Mouse (Mus musculus) hindbrain, embryonic 11.5 days (tissue): ENCODE measurements at regions not wholly inside any gene's neighbourhood (a gene's known extent, or its start where the extent isn't known, plus 50 kb on each side); places are given as distances from the start of the nearest gene placed in this dataset.

ENCODE experiments used
- ATAC-seq: fragments of 200-750 bp; cut with Nextera tagmentation; 2 replicates; pipeline ENCODE4 v1.8.0; 2017; ENCODE audit warnings: mild to moderate bottlenecking, moderate TSS enrichment, moderate library complexity; ENCODE audit not compliant: low FRiP score
- DNase-seq: peaks from one replicate; pipeline ENCODE4 v3.0.0-alpha.2; 2015; ENCODE audit warnings: low spot score
- H3K27ac ChIP-seq: fragments of 300-500 bp; sonication (generic); 2 replicates; pipeline ENCODE4 v1.5.1; 2014; ENCODE audit warnings: mild to moderate bottlenecking, low read depth, low read length
- H3K27me3 ChIP-seq: fragments of 300-500 bp; sonication (generic); 2 replicates; pipeline ENCODE4 v1.6.1; 2014; ENCODE audit warnings: mild to moderate bottlenecking, low read length, moderate library complexity, mixed read lengths; ENCODE audit not compliant: control insufficient read depth, insufficient read depth
- H3K36me3 ChIP-seq: fragments of 300-500 bp; sonication (generic); 2 replicates; pipeline ENCODE4 v1.6.1; 2014; ENCODE audit warnings: mild to moderate bottlenecking, low read length, moderate library complexity, mixed read lengths; ENCODE audit not compliant: control insufficient read depth, insufficient read depth
- H3K4me1 ChIP-seq: fragments of 300-500 bp; sonication (generic); replicated peaks from 2 replicates; pipeline ENCODE4 v1.6.1; 2014; ENCODE audit warnings: low read length, mixed read lengths; ENCODE audit not compliant: control insufficient read depth, insufficient read depth
- H3K4me2 ChIP-seq: fragments of 300-500 bp; sonication (generic); replicated peaks from 2 replicates; pipeline ENCODE4 v1.6.1; 2014; ENCODE audit warnings: mild to moderate bottlenecking, low read depth, low read length
- H3K4me3 ChIP-seq: fragments of 300-500 bp; sonication (generic); 2 replicates; pipeline ENCODE4 v1.5.1; 2014; ENCODE audit warnings: low read depth, low read length
- H3K9ac ChIP-seq: fragments of 300-500 bp; sonication (generic); 2 replicates; pipeline ENCODE4 v1.6.1; 2014; ENCODE audit warnings: low read depth, low read length
- H3K9me3 ChIP-seq: fragments of 300-500 bp; sonication (generic); 2 replicates; pipeline ENCODE4 v1.6.1; 2016; ENCODE audit warnings: low read length; ENCODE audit not compliant: control insufficient read depth
- WGBS: fragments of 180-500 bp; shearing (Covaris S2); extraction: QIAGEN DNeasy Blood & Tissue Kit; methylation state at CpG from one replicate; pipeline ENCODE4 v1.1.7; 2014; 5-methylcytosine and 5-hydroxymethylcytosine counted together

DNA sequence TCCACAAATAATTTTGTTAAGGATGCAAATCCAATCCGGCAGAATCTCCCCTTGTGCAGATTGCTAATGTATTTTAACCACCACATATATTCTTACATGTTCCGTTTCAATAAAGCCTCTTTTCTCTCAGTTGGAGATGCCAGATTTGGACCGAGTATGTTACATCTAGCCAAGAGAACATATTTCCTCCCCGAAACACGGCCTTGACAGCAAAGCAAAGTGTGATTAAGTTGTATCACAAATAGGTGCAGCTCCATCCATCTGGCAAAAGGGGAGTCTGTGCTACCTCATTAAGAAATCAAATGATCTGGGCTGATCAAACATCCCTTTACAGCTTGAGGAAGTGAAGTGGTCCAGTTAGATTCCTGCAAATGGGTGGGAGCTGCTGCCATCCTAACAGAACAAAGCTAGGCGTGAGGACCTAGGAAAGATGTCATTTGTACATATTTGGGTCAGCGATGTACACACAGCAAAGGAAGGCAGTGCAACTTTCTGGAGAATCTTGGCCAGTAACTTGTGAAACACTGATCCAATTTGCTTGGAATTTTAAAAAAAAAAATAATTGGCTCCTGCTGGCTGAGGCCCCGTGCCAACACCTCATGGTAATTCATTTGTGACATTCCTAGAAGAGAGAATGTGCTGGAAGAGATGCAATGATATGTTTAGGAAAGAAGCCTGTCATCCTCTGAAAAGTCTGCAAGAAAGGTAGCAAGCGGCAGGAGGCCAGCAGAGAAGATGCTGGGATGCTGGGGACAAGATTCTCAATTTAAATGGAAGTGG, 223.8 kb downstream of the Rpl10-ps3 start:
- ATAC-seq, result no peak
- H3K4me2 ChIP-seq, result no peak overlapping the region
- no peak overlapping the region for H3K27ac ChIP-seq
- no peak for DNase-seq
- 91% methylated on average over 9 of the region's 9 CpGs for WGBS
- no peaks in the 10 kb centered on the region for H3K9me3 ChIP-seq
- H3K9ac ChIP-seq, result no peak overlapping the region
- H3K4me3 ChIP-seq, result no peak overlapping the region
- H3K27me3 ChIP-seq, result no peaks in the 10 kb centered on the region
- no peaks in the 10 kb centered on the region for H3K4me1 ChIP-seq
- H3K36me3 ChIP-seq, result no peaks in the 10 kb centered on the region

DNA sequence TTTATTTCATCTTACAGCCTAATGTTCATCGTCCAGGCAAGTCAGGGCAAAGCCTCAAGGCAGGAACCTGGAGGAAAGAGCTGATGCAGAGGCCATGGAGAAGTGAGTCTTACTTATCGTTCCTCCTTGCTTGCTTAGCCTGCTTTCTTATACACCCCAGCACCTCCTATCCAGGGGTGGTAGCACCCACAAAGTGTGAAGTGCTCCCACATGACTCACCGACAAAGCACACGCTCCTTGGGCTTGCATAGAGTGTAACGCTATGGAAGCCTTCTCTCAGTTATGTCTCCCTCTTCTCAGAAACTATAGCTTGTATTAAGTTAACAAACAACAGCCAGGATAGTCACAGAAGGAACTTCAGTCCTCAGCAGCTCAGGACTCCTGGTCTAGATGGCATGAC, 225.4 kb downstream of the Rpl10-ps3 start:
- Histone ChIP-seq H3K4me3 (no peak overlapping the region), H3K4me1 (no peaks in the 10 kb centered on the region), H3K9me3 (no peaks in the 10 kb centered on the region), H3K27ac (no peak overlapping the region), H3K27me3 (no peaks in the 10 kb centered on the region), H3K4me2 (no peak overlapping the region), H3K9ac (no peak overlapping the region), H3K36me3 (no peaks in the 10 kb centered on the region)
- no peak for DNase-seq
- no peak for ATAC-seq
- WGBS, result 92% methylated on average over 5 of the region's 5 CpGs

DNA sequence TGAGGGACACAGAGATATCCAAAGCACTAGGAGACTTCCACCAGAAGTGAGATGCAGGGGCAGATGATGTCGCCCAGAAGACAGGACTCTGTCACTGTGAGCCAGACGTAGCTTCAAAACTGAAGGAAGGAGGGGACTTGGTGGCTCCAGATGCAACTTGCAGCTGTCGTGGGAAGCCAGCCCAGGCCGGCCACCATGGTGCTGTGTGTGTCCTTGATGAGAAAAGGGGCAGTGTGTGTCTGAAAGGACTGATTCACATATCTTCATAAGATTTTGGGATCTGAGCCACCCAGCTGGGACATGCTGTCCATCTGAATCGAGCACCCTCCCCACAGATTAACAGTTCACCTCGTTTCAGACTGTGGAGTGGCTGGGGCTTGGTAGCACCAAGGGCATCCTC, 226.2 kb downstream of the Rpl10-ps3 start:
- no peak overlapping the region for H3K27ac ChIP-seq
- H3K9me3 ChIP-seq, result no peaks in the 10 kb centered on the region
- no peak overlapping the region for H3K4me2 ChIP-seq
- ATAC-seq, result no peak
- H3K4me3 ChIP-seq, result no peak overlapping the region
- no peak for DNase-seq
- no peaks in the 10 kb centered on the region for H3K36me3 ChIP-seq
- no peaks in the 10 kb centered on the region for H3K4me1 ChIP-seq
- 89% methylated on average over 6 of the region's 6 CpGs for WGBS
- no peak overlapping the region for H3K9ac ChIP-seq
- no peaks in the 10 kb centered on the region for H3K27me3 ChIP-seq

DNA sequence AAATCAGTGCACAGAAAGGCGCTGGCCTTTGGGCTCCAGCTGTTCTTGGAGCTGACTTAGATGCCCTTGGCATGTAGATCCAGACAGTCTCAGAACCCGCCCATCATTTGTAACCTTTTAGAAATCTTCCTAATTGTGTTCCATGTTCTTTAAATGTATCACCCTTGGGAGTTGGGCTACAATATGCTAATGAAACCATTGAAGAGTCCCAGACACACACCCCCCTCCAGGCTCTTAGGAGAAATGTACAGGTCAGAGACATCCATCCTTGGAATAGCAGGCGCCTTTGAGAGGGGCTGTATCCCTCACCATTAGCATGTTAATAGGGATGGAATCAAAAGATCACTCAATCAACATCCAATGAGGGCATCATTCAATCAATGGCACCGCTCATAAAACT, 238.2 kb downstream of the Rpl10-ps3 start:
- no peak overlapping the region for H3K27ac ChIP-seq
- 37% methylated on average over 4 of the region's 4 CpGs for WGBS
- peak; percentile 71 for ATAC-seq

DNA sequence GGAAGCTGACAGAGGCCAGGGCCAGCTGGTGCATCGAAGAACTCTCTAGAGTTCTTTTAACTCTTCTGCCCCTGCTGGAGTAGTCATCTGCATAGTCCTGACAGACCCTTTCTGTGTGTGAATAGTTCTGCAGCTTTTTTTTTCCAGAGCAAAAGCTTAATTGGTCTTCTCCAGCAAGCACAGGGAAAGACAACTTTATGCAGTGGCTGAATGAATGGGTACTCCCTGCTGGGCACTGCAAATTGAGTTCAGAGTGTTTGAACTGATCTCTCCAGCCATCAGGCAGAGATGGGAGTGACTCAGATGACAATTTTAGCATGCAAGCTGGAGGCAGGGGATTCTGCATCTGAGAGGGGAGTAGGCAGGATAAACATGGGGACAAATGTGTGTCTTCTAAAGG, 242.0 kb downstream of the Rpl10-ps3 start:
- Histone ChIP-seq H3K4me3 (no peak overlapping the region), H3K9me3 (no peaks in the 10 kb centered on the region), H3K4me2 (no peak overlapping the region), H3K4me1 (no peaks in the 10 kb centered on the region; the same call in 1 of the 2 replicates), H3K36me3 (no peaks in the 10 kb centered on the region), H3K27ac (no peak overlapping the region), H3K27me3 (no peaks in the 10 kb centered on the region), H3K9ac (no peak overlapping the region)
- ATAC-seq (no peak), DNase-seq (no peak)
- WGBS, result 22% methylated on average over 1 of the region's 1 CpGs

More for the DNA sequence above, 238.2 kb downstream of the Rpl10-ps3 start:
- DNase-seq, result peak; percentile 21
- no peaks in the 10 kb centered on the region; the same call in 1 of the 2 replicates for H3K4me1 ChIP-seq
- no peaks in the 10 kb centered on the region for H3K27me3 ChIP-seq
- H3K4me2 ChIP-seq, result no peak overlapping the region
- H3K4me3 ChIP-seq, result no peak overlapping the region
- H3K9ac ChIP-seq, result no peak overlapping the region
- H3K36me3 ChIP-seq, result no peaks in the 10 kb centered on the region
- H3K9me3 ChIP-seq, result no peaks in the 10 kb centered on the region

DNA sequence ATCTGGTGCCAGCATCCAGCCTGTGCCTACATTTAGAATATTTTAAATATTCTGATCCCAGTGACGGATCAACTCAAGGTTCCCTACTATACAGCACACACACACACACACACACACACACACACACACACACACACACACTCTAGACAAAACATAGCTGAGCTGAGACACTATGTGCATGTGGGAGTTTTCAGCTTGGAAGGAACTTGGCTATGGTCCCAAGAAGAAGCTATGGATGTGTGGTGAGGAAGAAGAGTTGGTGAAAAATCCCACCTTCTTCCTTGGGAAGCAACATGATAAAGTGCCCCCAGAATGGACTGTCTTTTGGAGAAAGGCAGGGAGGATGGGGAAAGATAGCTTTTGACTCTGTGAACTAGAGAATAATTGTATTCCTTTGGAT, 243.7 kb downstream of the Rpl10-ps3 start:
- Histone ChIP-seq H3K36me3 (no peaks in the 10 kb centered on the region), H3K9me3 (no peaks in the 10 kb centered on the region), H3K4me1 (no peaks in the 10 kb centered on the region; the same call in 1 of the 2 replicates), H3K4me3 (no peak overlapping the region), H3K9ac (no peak overlapping the region), H3K27ac (no peak overlapping the region), H3K4me2 (no peak overlapping the region), H3K27me3 (no peaks in the 10 kb centered on the region)
- no peak for DNase-seq
- no peak for ATAC-seq
- 89% methylated on average over 1 of the region's 1 CpGs for WGBS

DNA sequence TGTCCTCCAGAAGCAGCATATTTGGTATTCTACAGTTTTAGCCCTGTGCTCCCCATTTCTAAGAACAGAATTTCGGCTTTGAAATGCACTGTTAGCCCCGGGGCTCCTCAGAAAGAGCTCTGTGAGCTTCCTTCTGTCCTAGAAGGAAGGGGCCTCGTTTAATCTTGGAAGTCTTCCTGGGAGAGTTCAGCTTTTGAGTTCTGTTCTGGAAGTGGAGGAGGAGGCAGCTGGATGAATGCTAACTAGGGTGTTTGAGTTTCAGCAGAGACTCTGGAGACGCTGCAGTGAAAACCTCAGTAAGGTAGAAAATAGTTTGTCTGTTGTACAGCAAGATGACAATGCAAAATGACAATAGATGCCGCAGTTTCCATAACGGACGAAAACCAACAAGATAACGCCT, 253.8 kb downstream of the Rpl10-ps3 start:
- Histone ChIP-seq H3K4me3 (no peak overlapping the region), H3K27ac (no peak overlapping the region), H3K9me3 (no peaks in the 10 kb centered on the region), H3K4me2 (no peak overlapping the region), H3K27me3 (no peaks in the 10 kb centered on the region), H3K36me3 (no peaks in the 10 kb centered on the region), H3K9ac (no peak overlapping the region), H3K4me1 (no peaks in the 10 kb centered on the region)
- no peak for ATAC-seq
- 81% methylated on average over 8 of the region's 8 CpGs for WGBS
- DNase-seq, result no peak

DNA sequence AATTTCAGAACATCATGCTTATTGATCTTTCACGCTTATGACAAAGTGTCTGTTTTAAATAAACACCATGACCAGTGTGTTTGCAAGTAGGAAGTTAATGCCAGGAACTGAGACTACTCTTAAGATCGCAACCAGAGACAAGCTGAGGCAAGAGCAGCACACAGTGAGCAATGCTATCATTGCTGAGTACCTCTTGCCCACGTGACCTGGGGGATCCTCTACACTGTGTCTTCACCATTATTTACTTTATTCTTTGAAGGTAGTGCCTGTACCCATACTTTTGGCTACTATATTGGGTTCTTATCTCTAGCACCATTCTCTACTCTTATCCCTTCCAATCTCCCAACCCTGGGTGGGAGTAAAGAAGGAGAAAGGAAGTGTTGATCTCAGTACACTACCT, 254.9 kb downstream of the Rpl10-ps3 start:
- Histone ChIP-seq H3K4me2 (no peak overlapping the region), H3K27me3 (no peaks in the 10 kb centered on the region), H3K4me1 (no peaks in the 10 kb centered on the region), H3K36me3 (no peaks in the 10 kb centered on the region), H3K4me3 (no peak overlapping the region), H3K9ac (no peak overlapping the region), H3K27ac (no peak overlapping the region), H3K9me3 (no peaks in the 10 kb centered on the region)
- WGBS, result 86% methylated on average over 3 of the region's 3 CpGs
- ATAC-seq (no peak), DNase-seq (no peak)

DNA sequence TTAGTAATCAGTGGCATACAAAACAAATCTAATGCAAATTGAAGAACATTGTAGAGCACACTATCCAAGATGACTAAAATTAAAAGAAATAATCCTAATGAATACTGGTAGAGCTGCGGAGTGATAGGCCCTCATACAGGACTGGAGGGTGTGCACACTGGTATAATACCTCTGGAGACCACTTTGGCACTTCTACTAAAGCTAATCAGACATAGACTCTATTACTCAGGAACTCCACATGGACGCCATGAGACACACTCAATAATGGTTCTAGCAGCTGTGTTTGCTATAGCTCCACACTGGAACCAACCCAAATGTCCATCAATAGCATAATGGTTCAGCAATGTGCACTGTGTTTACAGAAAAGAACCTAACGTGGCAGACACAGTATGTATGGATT, 264.6 kb downstream of the Rpl10-ps3 start:
- H3K9ac ChIP-seq, result no peak overlapping the region
- H3K27ac ChIP-seq, result no peak overlapping the region
- no peaks in the 10 kb centered on the region for H3K4me1 ChIP-seq
- ATAC-seq (no peak), DNase-seq (no peak)
- H3K4me3 ChIP-seq, result no peak overlapping the region
- H3K27me3 ChIP-seq, result no peaks in the 10 kb centered on the region
- WGBS, result 80% methylated on average over 3 of the region's 3 CpGs
- H3K9me3 ChIP-seq, result no peaks in the 10 kb centered on the region
- no peaks in the 10 kb centered on the region for H3K36me3 ChIP-seq
- H3K4me2 ChIP-seq, result no peak overlapping the region
